Mouse (Mus musculus) kidney, postnatal 4 days (tissue): Measurements from ENCODE around the gene Pom121l2.

Experiments used
- DNase-seq, 2 experiments: peaks; one replicate each; pipeline ENCODE4 v3.0.0; 2021; ENCODE audit warnings: mixed read lengths in 2 of 2

Gene Pom121l2

GRCm38 (mm10) chr13:21980981-21981802, at the start of gene Pom121l2:
Pom121l2 (plus strand) TSS chr13:21981194.
- DNase-seq, result peak; percentile 66 to 78

GRCm38 (mm10) chr13:21931740-21932139, 49.3 kb upstream of the Pom121l2 start:
- no peak for DNase-seq

- peak in 1 of 2 experiments; percentile 22 for DNase-seq
Measured at GRCm38 (mm10) chr13:21933626-21934548, 47.1 kb upstream of the Pom121l2 start.

GRCm38 (mm10) chr13:21934982-21935791, 45.8 kb upstream of the Pom121l2 start:
- peak; percentile 70 to 80 for DNase-seq

GRCm38 (mm10) chr13:21935833-21936232, 45.2 kb upstream of the Pom121l2 start:
- no peak for DNase-seq

GRCm38 (mm10) chr13:21936968-21937367, 44.0 kb upstream of the Pom121l2 start:
- DNase-seq, result peak; percentile 42 to 48

GRCm38 (mm10) chr13:21940213-21940612, 40.8 kb upstream of the Pom121l2 start:
- peak; percentile 85 to 90 for DNase-seq

- peak; percentile 84 to 90 for DNase-seq
Measured at GRCm38 (mm10) chr13:21940811-21941321, 40.1 kb upstream of the Pom121l2 start.

GRCm38 (mm10) chr13:21943644-21944043, 37.4 kb upstream of the Pom121l2 start:
- no peak for DNase-seq

GRCm38 (mm10) chr13:21944592-21944925, 36.4 kb upstream of the Pom121l2 start:
- DNase-seq, result no peak

- DNase-seq, result peak; percentile 90 to 95
Measured at GRCm38 (mm10) chr13:21944926-21945740, 35.9 kb upstream of the Pom121l2 start, which contains the start of gene Zfp184. Zfp184 (plus strand) TSS chr13:21945094.

GRCm38 (mm10) chr13:21969269-21969668, 11.7 kb upstream of the Pom121l2 start:
- DNase-seq, result no peak

GRCm38 (mm10) chr13:21969816-21970215, 11.2 kb upstream of the Pom121l2 start:
- DNase-seq, result no peak

GRCm38 (mm10) chr13:21971641-21972040, 9.4 kb upstream of the Pom121l2 start:
- DNase-seq, result no peak

GRCm38 (mm10) chr13:21974221-21974725, 6.7 kb upstream of the Pom121l2 start:
- peak; percentile 91 to 94 for DNase-seq

GRCm38 (mm10) chr13:21974726-21975473, 6.1 kb upstream of the Pom121l2 start:
- DNase-seq, result peak; percentile 68 to 77

GRCm38 (mm10) chr13:21981803-21982193, 804 bp downstream of the Pom121l2 start:
- no peak for DNase-seq

- no peak for DNase-seq
Measured at GRCm38 (mm10) chr13:21984486-21984885, 3.5 kb downstream of the Pom121l2 start.

- DNase-seq, result no peak
Measured at GRCm38 (mm10) chr13:21992550-21992949, 11.6 kb downstream of the Pom121l2 start.

- DNase-seq, result peak; percentile 47 to 57
Measured at GRCm38 (mm10) chr13:21993957-21994738, 13.2 kb downstream of the Pom121l2 start.
